Mouse (Mus musculus) activated CD4-positive, CD25-positive, alpha-beta regulatory T cell, adult 9 weeks (primary cell): ENCODE data around the gene Gm10295. TPM values are rescaled to one million over a fixed set of nuclear protein-coding genes. Genes with fewer than 3 reads are reported as not detected.

Experiments used
- polyA plus RNA-seq: library from polyadenylated mRNA; unstranded; fragments of 100-300 nt; shearing (Covaris generic); gene quantifications from one replicate; pipeline ENCODE4 v1.2.1, GENCODE M21; 2017

Gene Gm10295
- polyA plus RNA-seq, result not detected

GRCm38 (mm10) chr7:71351364-71351763 lies at the start of gene Gm10295:
Gm10295 (minus strand) TSS chr7:71351485.

